Mouse (Mus musculus) hindbrain, embryonic 14.5 days (tissue): ENCODE data around the gene Gyg. TPM values are rescaled to one million over a fixed set of nuclear protein-coding genes. Genes with fewer than 3 reads are reported as not detected.
"Not testable (repeated sequence)": the region's sequence is repeated elsewhere in the genome, so short reads cannot be mapped to it uniquely, and the experiment has no call there.

Source experiments
- ATAC-seq: fragments of 200-750 bp; cut with Nextera tagmentation; 2 replicates; pipeline ENCODE4 v1.8.0; 2017; ENCODE audit warnings: moderate number of reproducible peaks, mild to moderate bottlenecking, moderate TSS enrichment, moderate library complexity; ENCODE audit not compliant: low FRiP score
- DNase-seq: peaks from one replicate; pipeline ENCODE4 v3.0.0-alpha.2; 2015; ENCODE audit warnings: low spot score
- H3K27ac ChIP-seq: fragments of 300-500 bp; sonication (generic); 2 replicates; pipeline ENCODE4 v1.5.1; 2014; ENCODE audit warnings: mild to moderate bottlenecking, moderate library complexity
- H3K27me3 ChIP-seq: fragments of 300-500 bp; sonication (generic); 2 replicates; pipeline ENCODE4 v1.6.1; 2014; ENCODE audit warnings: mild to moderate bottlenecking, low read length, mixed read lengths; ENCODE audit not compliant: control insufficient read depth, insufficient read depth
- H3K36me3 ChIP-seq: fragments of 300-500 bp; sonication (generic); replicated peaks from 2 replicates; pipeline ENCODE4 v1.6.1; 2014; ENCODE audit not compliant: control insufficient read depth, insufficient read depth
- H3K4me1 ChIP-seq: fragments of 300-500 bp; sonication (generic); replicated peaks from 2 replicates; pipeline ENCODE4 v1.6.1; 2014; ENCODE audit warnings: antibody characterized with exemption, low read length, mixed read lengths; ENCODE audit not compliant: control insufficient read depth, insufficient read depth
- H3K4me2 ChIP-seq: fragments of 300-500 bp; sonication (generic); replicated peaks from 2 replicates; pipeline ENCODE4 v1.6.1; 2014; ENCODE audit warnings: mild to moderate bottlenecking, moderate library complexity
- H3K4me3 ChIP-seq: fragments of 300-500 bp; sonication (generic); replicated peaks from 2 replicates; pipeline ENCODE4 v1.5.1; 2014; ENCODE audit warnings: mild to moderate bottlenecking, low read length
- H3K9ac ChIP-seq: fragments of 300-500 bp; sonication (generic); 2 replicates; pipeline ENCODE4 v1.6.1; 2014
- H3K9me3 ChIP-seq: fragments of 300-500 bp; sonication (generic); 2 replicates; pipeline ENCODE4 v1.6.1; 2016; ENCODE audit warnings: low read length; ENCODE audit not compliant: control insufficient read depth
- WGBS: fragments of 180-500 bp; shearing (Covaris S2); extraction: QIAGEN DNeasy Blood & Tissue Kit; methylation state at CpG from one replicate; pipeline ENCODE4 v1.1.7; 2014; 5-methylcytosine and 5-hydroxymethylcytosine counted together
- polyA plus RNA-seq: library from polyadenylated mRNA; unstranded; fragments of >200 nt; fragmentation: Nextera tagmentation; extraction: Ambion mirVana; gene quantifications from 2 replicates; pipeline ENCODE4 v1.2.1, GENCODE M21; 2014

Gene Gyg
- polyA plus RNA-seq, 1 experiment from 2014 or later: 64.9 TPM

DNA sequence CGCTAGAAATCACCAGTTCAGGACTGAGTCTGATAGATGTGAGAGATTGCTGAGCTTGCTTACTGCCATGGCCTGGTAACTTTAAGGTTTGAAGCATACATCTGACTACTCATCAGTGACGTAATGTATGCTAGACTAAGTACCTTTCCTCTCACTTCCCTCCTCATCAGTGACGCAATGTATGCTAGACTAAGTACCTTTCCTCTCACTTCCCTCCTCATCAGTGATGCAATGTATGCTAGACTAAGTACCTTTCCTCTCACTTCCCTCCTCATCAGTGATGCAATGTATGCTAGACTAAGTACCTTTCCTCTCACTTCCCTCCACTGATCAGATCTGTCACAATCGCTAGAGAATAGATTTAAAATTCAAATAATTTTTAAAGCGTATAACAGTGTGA lies 33.5 kb downstream of the Gyg start:
- not testable (repeated sequence) for H3K27ac ChIP-seq, DNase-seq, H3K4me3 ChIP-seq, H3K4me2 ChIP-seq, H3K9ac ChIP-seq, H3K9me3 ChIP-seq, H3K27me3 ChIP-seq, ATAC-seq, H3K4me1 ChIP-seq
- peaks cover 22% of the 10 kb centered on the region for H3K36me3 ChIP-seq
- WGBS: 94% methylated on average over 5 of the region's 5 CpGs

DNA sequence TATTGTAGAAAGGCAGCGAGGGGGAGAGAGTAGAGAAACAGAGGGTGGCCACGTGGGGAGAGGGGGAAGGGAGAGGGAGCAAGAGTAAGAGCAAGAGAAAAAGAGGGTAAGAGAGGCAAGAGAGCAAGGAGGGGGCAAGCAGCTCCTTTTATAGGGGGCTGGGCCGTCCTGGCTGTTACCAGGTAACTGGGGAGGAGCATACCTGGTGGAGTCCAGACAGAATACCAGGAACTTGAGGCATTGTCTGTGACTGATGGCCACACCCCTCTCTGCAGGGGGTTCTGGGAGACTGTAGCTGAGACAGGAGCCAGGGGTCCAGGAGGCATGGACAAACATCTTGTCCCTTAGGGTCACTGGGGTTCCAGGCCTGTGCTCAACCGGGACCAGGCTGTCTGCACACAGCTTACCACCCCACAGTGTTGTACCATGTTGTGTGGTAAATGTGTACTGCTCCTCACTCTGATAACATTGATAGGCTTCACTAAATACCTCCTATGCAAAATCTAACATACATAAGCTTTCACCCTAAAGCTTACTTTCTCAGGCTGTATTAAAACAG lies 35.4 kb downstream of the Gyg start:
- no peak for ATAC-seq
- H3K27me3 ChIP-seq: no peaks in the 10 kb centered on the region
- H3K9me3 ChIP-seq: no peaks in the 10 kb centered on the region
- no peaks in the 10 kb centered on the region for H3K4me1 ChIP-seq
- H3K36me3 ChIP-seq: peaks cover 24% of the 10 kb centered on the region
- H3K4me3 ChIP-seq: no peak overlapping the region
- H3K4me2 ChIP-seq: no peak overlapping the region
- WGBS: 60% methylated on average over 4 of the region's 4 CpGs
- no peak overlapping the region for H3K27ac ChIP-seq
- no peak for DNase-seq
- H3K9ac ChIP-seq: no peak overlapping the region

DNA sequence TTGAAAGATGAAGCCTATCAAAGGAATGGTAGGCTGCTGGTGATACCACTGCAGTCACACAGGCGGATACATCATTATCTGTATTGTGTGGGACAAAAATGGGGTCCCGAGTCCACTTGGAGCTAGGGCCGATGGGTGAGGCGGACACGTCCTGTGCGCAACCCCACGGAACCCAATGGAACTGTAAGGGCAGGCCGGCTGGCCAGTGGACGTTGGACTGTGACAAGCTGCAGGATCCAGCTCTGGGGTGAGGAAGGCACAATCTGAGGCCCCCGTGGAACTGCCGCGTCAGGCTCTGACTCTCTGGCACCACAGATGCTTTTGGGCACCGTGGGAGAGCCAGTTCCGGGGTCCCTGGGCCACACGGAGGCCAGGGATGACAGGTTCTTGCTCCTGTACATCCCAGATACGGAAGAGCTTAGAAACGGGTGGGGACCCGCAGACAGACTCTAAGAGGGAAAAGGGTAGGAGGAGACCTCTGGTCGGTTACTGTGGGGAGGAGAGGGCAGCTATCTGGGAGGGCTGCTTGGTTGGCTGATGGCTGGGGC lies 36.0 kb downstream of the Gyg start:
- Histone ChIP-seq H3K4me3 (no peak overlapping the region), H3K4me2 (no peak overlapping the region), H3K4me1 (no peaks in the 10 kb centered on the region), H3K9ac (no peak overlapping the region), H3K27ac (no peak overlapping the region), H3K27me3 (no peaks in the 10 kb centered on the region), H3K9me3 (no peaks in the 10 kb centered on the region), H3K36me3 (peaks cover 24% of the 10 kb centered on the region)
- 91% methylated on average over 19 of the region's 19 CpGs for WGBS
- no peak for DNase-seq
- no peak for ATAC-seq

DNA sequence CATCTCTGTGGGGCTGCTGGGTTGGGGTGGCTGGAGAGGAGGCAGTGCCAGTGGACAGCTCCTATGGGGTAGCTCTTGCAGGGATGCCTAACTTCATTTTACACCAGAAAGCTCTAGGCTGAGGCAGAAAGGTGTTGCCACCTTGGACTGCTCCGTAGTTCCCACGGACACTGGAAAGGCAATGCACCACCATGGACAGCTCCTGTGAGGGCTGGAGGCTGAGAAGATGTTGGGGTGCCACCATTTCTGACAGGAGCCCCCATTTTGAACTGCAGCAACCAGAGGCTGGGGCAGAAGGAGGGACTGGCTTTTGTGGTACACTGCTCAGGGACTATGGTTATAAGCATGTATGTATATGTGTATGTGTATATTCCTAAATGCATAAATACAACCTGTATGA lies 43.2 kb downstream of the Gyg start:
- ATAC-seq: no peak
- 94% methylated on average over 2 of the region's 2 CpGs for WGBS
- H3K9ac ChIP-seq: no peak overlapping the region
- no peak for DNase-seq
- no peak overlapping the region for H3K4me2 ChIP-seq
- no peaks in the 10 kb centered on the region for H3K9me3 ChIP-seq
- no peaks in the 10 kb centered on the region for H3K27me3 ChIP-seq
- peaks cover 55% of the 10 kb centered on the region for H3K36me3 ChIP-seq
- no peak overlapping the region for H3K4me3 ChIP-seq
- H3K4me1 ChIP-seq: no peaks in the 10 kb centered on the region
- no peak overlapping the region for H3K27ac ChIP-seq

DNA sequence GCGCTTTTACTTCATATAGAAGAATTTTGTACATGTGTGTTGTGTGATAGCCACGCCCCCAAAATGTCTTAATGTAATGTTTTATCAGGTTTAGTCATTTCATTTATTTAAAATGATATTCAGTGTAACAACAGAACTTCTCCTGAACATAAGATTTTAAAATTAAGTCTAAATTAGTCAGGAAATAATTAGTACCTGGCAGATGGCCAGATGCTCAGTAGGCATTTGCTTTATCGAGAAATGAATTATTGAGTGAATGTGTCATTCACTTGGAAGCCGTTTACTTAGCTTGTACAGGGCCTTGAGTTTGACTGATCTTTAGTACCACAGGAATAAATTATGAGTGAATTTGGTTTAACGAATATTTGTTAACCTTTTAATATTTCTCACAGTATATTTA lies 46.2 kb downstream of the Gyg start:
- ATAC-seq (no peak), DNase-seq (no peak)
- Histone ChIP-seq H3K4me2 (no peak overlapping the region), H3K27me3 (no peaks in the 10 kb centered on the region), H3K27ac (no peak overlapping the region), H3K9me3 (no peaks in the 10 kb centered on the region), H3K4me1 (no peaks in the 10 kb centered on the region), H3K36me3 (peaks cover 50% of the 10 kb centered on the region), H3K4me3 (no peak overlapping the region), H3K9ac (no peak overlapping the region)
- WGBS: 85% methylated on average over 5 of the region's 5 CpGs

DNA sequence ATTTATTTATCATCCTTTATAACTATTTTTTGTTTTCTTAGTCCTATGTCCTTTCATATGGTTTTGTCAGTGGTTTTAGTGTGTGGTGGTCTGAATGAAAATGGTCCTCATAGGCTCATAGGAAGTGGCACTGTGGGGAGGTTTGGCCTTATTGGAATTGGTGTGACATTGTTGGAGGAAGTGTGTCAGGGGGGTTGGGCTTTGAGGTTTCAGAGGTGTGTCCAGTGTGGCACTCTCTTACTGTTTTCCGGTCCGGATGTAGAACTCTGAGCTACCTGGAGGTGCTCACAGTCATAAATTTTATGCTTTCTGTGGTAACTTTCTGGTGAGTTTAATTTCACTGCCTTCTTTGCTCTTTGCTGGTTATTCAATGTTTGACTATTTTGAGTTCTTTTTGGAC lies 50.3 kb downstream of the Gyg start:
- H3K4me1 ChIP-seq: no peaks in the 10 kb centered on the region
- H3K27me3 ChIP-seq: no peaks in the 10 kb centered on the region
- 98% methylated on average over 2 of the region's 2 CpGs for WGBS
- no peak overlapping the region for H3K27ac ChIP-seq
- no peak overlapping the region for H3K4me2 ChIP-seq
- no peak overlapping the region for H3K4me3 ChIP-seq
- DNase-seq (no peak), ATAC-seq (no peak)
- peaks cover 20% of the 10 kb centered on the region for H3K36me3 ChIP-seq
- no peaks in the 10 kb centered on the region for H3K9me3 ChIP-seq
- no peak overlapping the region for H3K9ac ChIP-seq

DNA sequence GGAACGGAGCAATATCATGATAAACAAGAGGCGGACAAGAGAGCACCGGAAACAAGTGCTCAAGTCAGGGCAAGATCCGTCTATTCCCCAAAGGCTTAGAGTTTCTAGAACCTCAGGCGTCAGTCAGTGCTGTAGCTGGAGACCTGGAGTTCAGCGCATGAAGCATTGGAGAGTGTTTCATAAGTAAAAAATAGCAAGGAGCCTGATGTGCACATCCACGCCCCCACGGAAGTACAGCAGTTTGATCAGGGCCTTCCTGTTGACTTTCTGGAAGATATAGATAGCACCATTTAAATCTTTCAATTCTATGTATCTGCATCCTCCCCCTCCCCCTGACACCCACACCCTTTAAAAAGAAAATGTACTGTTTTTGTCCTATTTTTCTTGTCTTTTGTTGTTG lies 50.8 kb downstream of the Gyg start:
- ATAC-seq (no peak), DNase-seq (no peak)
- Histone ChIP-seq H3K4me3 (no peak overlapping the region), H3K9ac (no peak overlapping the region), H3K9me3 (no peaks in the 10 kb centered on the region), H3K4me2 (no peak overlapping the region), H3K36me3 (peaks cover 15% of the 10 kb centered on the region), H3K27me3 (no peaks in the 10 kb centered on the region), H3K4me1 (no peaks in the 10 kb centered on the region), H3K27ac (no peak overlapping the region)
- 92% methylated on average over 8 of the region's 8 CpGs for WGBS

DNA sequence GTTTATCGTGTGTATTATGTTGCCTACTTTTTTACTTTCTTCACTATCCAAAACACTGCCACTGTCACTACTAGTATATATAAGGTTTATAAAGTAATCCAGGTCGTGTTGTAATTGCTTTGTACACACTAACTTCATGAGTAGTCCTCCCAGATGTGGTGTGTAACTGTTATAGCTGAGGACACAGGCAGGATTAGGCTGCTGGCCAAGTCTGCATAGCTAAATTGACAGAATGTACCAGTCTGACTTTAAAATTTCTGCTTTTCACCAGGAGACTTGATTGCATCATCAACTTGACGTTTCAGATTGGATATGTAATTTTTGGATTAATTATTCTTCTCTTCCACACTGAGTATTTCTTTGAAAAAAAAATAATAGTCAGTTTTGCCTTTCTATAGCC lies 51.3 kb downstream of the Gyg start:
- Histone ChIP-seq H3K4me1 (no peaks in the 10 kb centered on the region), H3K4me2 (no peak overlapping the region), H3K36me3 (peaks cover 11% of the 10 kb centered on the region), H3K9ac (no peak overlapping the region), H3K9me3 (no peaks in the 10 kb centered on the region), H3K27ac (no peak overlapping the region), H3K27me3 (no peaks in the 10 kb centered on the region), H3K4me3 (no peak overlapping the region)
- no peak for ATAC-seq
- WGBS: 88% methylated on average over 3 of the region's 3 CpGs
- DNase-seq: no peak

DNA sequence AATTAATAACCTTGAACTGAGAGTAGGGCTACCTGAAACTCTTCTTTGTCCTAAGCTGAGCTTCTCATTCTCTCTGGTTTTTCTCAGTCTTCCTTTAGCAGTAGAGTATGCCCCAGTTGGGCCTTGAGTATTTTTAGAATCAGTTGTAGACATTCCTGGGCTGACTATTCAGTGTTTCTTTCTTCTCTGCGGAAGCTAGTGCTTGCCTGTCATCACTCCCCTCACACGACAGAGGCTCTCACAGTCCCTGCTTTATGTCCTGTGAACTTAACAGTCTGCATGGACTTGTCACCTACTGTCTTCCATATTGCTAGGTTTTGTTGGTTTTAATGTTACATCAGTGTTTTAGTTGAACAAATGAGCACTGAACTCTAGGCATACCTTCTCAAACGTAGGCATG lies 73.0 kb downstream of the Gyg start:
- H3K9ac ChIP-seq: no peak overlapping the region
- no peaks in the 10 kb centered on the region for H3K27me3 ChIP-seq
- no peak overlapping the region for H3K4me2 ChIP-seq
- no peak overlapping the region for H3K4me3 ChIP-seq
- no peaks in the 10 kb centered on the region for H3K4me1 ChIP-seq
- H3K36me3 ChIP-seq: peaks cover 49% of the 10 kb centered on the region
- ATAC-seq (no peak), DNase-seq (no peak)
- WGBS: 91% methylated on average over 3 of the region's 3 CpGs
- no peak overlapping the region for H3K27ac ChIP-seq
- H3K9me3 ChIP-seq: no peaks in the 10 kb centered on the region
